Mouse (Mus musculus) cerebellum, adult 8-10 months (tissue): ENCODE results near the gene Vat1.
"Not testable (repeated sequence)": the region's sequence is repeated elsewhere in the genome, so short reads cannot be mapped to it uniquely, and the experiment has no call there.

Experiments used
- DNase-seq: peaks from one replicate; pipeline ENCODE4 v3.0.0; 2022

Vat1 gene

GRCm38 (mm10) chr11:101465869-101466551, at the start of gene Vat1:
Gene Vat1, minus strand, starts transcription at chr11:101466230.
- DNase-seq, result peak; percentile 46

- no peak for DNase-seq
Measured at GRCm38 (mm10) chr11:101507090-101507489, 41.1 kb upstream of the Vat1 start.

GRCm38 (mm10) chr11:101506269-101506780, 40.3 kb upstream of the Vat1 start:
- DNase-seq, result no peak

- no peak for DNase-seq
Measured at GRCm38 (mm10) chr11:101486126-101486525, 20.1 kb upstream of the Vat1 start.

GRCm38 (mm10) chr11:101485509-101486028, 19.5 kb upstream of the Vat1 start:
- DNase-seq, result no peak

DNA sequence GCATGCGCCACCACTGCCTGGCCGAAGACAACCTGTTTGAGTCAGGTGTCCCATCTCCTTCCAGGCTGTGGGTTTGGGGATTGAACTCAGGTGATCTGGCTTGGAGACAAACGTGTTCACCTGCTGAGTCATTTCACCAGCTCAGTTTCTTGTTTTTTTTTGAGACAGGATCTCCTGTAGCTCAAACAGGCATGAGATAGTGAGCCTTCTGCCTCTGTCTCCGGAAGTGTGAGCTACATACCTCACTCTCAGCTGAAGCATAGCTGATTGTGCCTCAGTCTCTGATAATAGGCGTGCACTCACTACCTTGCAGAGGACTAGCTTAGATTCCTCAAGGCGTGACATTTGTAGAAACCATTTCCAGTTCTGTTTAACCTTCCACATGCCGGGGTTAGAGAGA, 18.8 kb upstream of the Vat1 start:
- DNase-seq, result no peak

DNA sequence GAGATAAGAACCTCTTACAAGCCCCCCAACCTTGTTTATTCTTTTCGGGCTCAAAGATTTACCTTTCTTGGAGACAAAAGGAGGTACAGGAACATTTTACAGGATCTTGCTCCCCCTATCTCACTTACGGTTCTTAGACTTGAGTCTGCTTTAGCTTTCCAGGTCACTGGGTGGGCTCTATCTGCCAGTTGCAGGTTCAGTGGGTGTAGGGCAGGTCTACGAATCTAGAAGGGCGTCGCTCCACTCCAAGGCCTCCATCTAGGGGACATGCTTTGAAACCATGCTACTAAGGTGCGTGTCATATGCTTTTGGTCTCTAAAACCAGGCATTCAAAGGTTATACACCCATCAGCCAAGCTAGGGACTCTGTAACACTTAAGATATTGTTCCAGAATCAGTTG, 18.2 kb upstream of the Vat1 start:
- DNase-seq, result no peak

GRCm38 (mm10) chr11:101483804-101484203, 17.8 kb upstream of the Vat1 start:
- DNase-seq, result no peak

GRCm38 (mm10) chr11:101480912-101481311, 14.9 kb upstream of the Vat1 start:
- no peak for DNase-seq

DNA sequence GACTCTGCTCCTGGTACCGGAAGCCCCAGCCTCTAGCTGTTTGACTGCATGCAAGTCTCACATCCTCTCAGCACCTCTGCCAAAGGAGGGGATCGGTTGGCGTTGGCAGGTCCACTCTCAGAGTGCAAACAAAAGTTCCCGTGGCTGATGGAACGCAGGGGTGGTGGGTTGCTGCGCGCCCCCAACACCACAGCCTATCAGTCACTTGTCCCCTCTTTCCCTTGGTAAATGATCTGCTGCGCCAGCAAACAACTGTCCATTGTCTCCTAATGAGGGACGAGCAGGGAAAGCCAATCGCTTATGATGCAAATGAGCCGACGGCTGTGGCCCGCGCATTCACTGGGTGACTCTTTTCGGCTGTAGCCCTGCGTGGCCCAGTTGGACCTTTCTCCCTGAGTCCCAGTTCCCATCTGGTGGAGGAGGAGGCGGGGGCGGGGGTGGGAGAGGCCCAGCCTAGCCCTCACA, 13.2 kb upstream of the Vat1 start:
- no peak for DNase-seq

DNA sequence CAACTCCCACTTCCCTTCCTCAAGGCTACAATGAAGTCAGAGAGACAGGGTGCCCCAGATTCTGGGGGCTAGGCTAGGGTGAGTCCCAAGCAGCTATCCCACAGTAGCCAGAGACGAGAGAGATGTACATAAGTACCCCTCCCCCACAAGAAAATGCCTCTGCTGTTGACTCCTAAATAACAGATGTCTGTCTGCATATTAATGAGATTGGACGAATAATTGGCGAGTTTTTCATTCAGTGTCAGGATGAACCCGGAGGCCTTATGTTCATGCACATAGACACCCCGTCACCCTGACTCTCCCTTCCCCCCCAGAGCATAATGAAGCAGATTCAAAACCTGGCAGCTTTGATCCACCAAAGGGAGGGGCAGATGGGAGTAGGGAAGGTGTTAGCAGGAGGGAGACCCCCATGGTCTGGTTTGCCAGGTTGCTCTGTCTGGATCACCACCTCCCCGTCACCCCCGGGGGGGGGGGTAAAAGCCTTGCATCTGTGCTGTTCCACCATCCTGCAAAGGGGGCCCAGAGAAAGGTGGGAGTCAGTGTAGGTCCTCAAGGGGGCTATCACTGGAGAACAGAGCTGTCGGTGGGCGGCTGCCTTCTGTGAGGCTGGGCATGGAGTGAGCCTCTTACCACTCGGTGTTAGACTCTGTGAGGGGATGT, 11.7 kb upstream of the Vat1 start:
- DNase-seq, result no peak

- no peak for DNase-seq
Measured at GRCm38 (mm10) chr11:101477194-101477551, 11.1 kb upstream of the Vat1 start.

DNA sequence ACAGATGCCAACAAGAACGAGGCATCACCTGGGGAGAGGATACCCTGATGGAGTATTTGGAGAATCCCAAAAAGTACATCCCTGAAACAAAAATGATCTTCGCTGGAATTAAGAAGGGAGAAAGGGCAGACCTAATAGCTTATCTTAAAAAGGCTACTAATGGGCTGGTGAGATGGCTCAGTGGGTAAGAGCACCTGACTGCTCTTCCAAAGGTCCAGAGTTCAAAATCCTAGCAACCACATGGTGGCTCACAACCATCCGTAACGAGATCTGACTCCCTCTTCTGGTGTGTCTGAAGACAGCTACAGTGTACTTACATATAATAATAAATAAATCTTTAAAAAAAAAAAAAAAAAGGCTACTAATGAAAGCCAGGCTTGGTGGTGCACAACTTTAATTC, 10.3 kb upstream of the Vat1 start:
- DNase-seq, result not testable (repeated sequence)

GRCm38 (mm10) chr11:101474298-101474697, 8.3 kb upstream of the Vat1 start:
- no peak for DNase-seq

GRCm38 (mm10) chr11:101473686-101474085, 7.7 kb upstream of the Vat1 start:
- not testable (repeated sequence) for DNase-seq

DNA sequence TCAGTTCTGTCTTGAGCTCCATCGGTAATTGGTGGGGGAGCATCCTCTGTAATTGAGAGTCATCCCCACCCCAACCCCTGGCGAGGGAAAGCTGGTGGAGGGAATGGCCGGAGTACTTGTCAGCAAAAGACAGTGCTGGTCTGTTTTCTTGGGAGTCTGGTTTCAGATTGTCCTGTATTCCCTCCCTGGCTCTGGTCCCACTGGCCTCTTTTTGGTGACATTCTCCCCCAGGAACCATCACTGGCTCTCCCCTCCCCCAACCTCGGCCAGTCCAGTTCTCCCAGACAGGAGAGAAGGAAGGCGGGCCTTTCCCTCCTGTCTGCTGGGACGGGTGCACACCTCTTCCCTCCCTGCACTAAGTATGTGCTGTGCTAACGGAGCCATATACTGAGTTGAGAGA, 6.3 kb upstream of the Vat1 start:
- no peak for DNase-seq

DNA sequence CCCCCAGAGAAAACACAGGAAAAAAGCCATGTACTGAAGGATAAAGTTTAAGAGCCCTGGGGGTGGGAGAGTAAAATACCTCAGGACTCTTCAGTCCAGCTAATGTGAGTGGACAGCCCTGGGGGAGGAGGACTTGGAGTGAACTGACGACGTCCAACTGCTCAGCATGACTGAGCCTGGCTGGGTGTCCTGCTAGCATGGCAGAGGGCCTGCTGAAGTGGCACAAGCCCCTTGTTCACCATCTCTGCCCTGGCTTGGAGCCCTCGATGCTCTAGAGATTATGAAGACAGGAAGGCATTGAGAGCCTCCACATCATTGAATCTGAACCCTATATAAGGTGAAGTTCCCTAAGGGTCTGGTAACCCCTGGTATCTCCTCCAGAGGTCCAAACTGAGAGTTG, 5.9 kb upstream of the Vat1 start:
- DNase-seq, result no peak

DNA sequence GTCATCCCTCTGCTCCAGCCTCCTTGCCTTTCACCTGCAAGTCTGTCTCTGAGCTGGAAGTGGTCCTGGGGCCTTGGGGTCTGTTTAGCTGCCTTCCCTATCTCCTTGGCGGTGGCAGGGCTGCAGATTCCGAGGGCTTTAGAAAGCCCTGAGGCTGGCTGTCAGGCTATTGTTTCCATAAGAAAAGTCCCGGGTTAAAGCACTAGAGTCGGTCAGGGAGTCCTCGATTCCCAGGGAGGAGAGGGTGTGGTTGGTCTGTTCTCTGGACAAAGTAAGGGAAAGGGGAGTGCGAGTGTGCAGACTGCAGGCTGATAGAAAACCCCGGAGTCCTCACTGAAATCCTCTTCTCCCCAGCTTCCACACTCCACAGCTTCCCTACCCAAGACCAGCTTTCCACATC, 4.2 kb upstream of the Vat1 start:
- DNase-seq, result no peak

DNA sequence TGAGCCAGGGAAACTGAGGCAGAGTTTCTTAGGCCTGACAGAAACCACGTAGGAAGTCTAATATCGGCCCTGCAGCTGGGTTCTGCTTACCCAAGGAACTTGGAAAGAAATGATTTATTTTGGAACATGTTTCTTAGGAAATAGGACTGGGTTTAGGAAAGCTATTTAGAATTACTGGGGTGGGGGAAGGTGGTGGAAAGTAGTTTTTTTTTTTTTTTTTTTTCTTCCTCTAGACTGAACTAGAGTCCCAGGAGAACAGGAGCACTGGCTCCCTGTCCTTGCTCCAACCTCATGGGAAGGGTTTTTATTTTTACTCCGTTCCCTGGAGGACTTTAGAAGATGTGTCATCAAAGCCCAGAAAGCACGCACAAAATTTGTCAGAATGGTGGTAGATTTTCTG, 3.1 kb upstream of the Vat1 start:
- no peak for DNase-seq

GRCm38 (mm10) chr11:101468731-101469130, 2.7 kb upstream of the Vat1 start:
- no peak for DNase-seq

DNA sequence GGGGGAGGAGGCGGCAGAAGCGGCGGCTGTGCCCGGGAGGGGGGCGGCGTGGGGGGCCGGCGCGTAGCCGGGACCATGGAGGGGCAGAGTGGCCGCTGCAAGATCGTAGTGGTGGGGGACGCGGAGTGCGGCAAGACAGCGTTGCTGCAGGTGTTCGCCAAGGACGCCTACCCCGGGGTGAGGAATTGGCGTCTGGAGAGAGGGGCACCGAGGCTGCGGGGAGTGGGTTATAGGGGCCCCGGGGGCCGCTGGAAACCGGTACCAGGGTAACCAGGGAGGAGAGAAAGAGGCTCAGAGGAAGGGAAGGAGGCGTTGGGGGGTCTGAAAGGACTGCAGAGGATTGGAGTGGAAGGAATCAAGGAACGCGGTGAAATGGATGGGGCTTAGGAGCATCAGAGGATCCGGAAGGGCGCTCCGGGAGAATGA, 2.2 kb upstream of the Vat1 start:
- peak; percentile 33 for DNase-seq

GRCm38 (mm10) chr11:101467477-101468262, 1.6 kb upstream of the Vat1 start:
- DNase-seq, result peak; percentile 62

DNA sequence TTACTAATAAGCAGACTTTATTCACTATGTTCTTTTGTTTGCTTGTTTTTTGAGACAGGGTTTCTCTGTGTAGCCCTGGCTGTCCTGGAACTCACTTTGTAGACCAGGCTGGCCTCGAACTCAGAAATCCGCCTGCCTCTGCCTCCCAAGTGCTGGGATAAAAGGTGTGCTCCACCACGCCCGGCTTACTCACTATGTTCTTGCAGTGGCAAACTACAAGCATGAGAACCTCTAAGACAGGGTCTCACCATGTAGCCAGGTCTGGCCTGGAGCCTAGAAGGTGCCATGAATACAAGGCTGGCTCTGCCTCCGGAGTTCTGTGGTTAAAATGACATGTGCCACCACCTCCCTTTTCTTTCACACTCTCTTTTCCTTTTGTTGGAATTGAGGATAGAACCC, 521 bp upstream of the Vat1 start:
- DNase-seq, result not testable (repeated sequence)
